Mouse (Mus musculus) urinary bladder, postnatal 14 days (tissue): Measurements from ENCODE around the gene Fam204a.

Experiments used
- DNase-seq: peaks from one replicate; pipeline ENCODE4 v3.0.0; 2021; ENCODE audit warnings: low spot score

Gene Fam204a

DNA sequence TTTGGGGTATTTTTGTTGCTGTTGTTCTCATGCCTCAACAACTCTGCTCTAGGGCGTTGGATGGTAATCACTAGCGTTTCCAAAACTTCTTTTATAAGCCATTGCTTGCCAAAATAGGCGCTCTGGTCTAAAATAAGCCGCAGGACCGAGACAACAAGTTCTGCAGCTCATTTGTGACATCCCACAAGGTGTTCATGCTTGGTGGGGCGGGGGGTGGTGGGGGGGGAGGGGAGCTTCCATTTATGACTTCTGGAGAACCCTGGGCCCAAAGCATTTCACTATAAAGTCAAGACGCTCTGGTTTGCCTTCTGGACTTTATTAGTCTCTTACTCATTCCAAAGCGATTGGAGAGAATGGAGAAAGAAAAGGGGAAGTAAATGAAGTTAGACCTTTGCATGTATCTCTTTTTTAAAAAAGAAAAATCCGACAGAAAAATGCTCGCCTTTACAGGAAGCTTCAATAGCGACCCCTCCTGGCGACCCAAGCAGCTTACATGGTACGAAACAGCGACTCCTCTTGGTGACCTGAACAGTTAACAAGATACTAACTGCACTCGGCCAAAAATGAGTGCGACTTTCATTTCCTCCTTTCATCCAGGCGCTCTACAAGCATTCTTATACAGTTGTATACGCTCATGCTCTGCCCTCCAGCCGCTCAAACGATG, 65.8 kb downstream of the Fam204a start:
- peak; percentile 52 for DNase-seq

DNA sequence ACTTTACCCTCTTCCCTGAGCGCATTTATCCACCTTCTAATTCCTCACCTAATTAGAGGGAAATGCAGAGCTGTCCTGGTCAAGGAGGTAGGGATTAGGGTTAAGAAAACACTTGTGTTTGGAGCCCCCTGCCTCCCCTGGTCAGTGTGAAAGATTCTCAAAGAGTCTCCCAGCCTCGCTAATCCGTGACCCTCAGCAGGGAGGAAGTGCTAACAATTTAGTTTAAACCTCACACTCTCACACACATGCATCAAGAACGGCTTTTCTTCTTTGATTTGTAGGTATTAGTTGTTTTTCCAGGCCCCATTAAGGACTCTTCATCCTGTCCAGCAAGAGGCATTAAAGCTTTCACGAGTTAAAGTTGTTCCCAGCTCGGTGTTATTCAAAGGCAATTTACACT, 66.7 kb downstream of the Fam204a start:
- DNase-seq = no peak

DNA sequence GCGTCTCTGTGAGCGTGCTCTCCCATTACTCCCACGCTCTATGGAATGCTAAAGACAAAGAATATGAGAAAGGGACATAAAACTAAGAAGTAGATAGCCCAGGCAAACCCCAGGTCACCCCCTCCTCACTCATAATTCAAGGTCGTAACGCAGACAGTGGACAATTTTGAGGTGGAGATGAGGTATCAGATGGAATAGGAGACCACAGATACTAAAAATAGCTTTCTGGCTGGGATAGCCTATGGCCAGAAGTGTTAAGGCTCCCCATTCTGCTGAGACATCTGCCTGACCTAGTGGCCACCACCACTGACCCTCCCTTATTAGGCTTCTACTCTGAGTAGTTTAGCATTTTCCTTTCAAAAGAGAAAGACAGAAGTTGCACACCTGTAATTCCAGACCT, 71.2 kb downstream of the Fam204a start:
- no peak for DNase-seq

DNA sequence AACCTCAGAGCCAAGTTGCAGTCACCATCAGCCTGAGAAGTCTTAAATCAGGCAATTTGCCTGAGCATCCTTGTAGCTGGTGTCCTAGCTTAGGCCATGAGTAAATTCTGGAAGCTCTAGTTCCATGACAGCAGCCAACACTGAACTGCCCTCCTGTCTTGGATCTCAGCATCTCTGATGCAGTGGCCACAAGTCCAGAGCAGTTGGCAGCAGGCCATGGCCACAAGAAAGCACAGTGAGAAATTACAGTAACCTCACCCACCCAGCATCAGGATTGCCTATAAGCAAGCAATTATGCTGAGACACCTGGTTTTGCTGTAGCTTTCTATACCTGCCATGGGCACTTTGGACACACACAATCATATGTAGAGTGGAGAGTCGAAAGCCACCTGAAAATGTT, 73.4 kb downstream of the Fam204a start:
- DNase-seq = no peak

DNA sequence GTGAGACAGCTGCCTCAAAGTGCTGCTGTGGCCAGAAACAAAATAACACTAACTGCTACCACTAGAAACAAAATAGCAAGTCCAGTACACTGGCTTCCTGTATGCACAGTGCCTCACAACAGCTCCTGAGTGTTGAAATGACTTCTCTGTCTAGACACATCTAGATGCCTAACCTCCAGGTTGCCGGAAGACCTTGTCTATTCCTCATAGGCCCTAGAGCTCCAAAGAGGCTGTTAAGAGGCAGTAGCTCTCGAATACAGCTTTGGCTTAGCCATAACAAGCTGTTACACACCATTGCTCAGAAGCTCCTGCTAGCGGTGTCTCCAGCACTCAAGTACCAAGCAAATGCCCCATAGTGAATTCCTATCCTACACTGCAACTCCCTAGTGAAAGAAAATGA, 76.4 kb downstream of the Fam204a start:
- DNase-seq = no peak

DNA sequence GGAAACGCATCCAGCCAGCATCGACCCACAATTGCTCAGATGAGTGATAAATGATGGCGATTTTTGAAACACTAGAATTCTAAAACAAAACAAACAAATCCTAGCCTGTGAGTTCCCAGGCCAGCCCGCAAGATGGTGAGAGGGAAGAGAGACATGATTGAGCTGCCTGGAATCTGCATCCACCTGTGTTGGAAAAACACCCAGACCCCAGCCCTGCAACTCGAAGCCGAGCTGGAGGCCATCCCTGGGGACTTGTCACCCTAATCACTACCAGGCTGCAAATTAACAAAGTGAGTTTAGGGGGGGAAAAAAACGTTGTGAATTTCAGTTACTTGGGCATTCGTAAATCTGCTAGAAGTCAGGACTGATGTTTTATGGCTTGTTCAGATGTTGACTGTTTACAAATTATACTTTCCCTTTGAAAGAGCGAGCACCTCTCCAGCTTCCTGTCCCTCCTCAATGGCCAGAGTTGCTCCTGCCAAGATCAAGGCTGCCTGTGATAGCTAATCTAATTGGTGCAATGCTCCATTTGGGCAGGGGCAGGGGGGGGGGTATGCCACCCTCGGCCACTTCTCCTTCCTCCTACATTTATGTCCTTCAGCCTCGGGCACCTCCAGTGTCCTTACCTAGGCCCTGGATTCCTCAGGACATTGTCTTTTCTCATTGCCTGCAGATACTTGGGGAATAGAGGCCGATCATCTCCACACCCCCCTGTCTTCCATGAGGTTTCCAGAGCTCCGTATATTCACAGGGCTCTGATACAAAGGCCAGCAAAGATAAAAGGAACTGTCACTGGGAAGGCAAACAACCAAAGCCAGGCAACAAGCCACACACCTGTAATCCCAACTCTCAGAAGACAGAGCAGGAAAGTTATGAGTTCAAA, 77.2 kb downstream of the Fam204a start:
- DNase-seq = no peak
